8 mouse cellular contexts compared by ENCODE assay signal in genomic region chr15:102442490-102442889, GRCm38 (mm10). TPM values are rescaled to one million over a fixed set of nuclear protein-coding genes. Genes with fewer than 3 reads are reported as not detected.
DNase-seq lines count a peak whose midpoint lies in the region; ATAC-seq and TF ChIP-seq lines count a peak whose summit lies in the region.

No protein-coding gene starts in this region.

- H3K4me2 ChIP-seq in heart, embryonic 11.5 days, result no peak overlapping the region
- no peak overlapping the region for H3K4me2 ChIP-seq in forebrain, embryonic 15.5 days (replicated peaks)
- H3K4me2 ChIP-seq in hindbrain, embryonic 16.5 days (ENCODE audit: low read length), result no peak overlapping the region

- no peak for ATAC-seq in heart, embryonic 11.5 days (replicated peaks; ENCODE audit: insufficient number of reproducible peaks, low FRiP score, low TSS enrichment)
- peak; percentile 32; the same call in 1 of the 2 replicates for ATAC-seq in forebrain, embryonic 15.5 days (replicated peaks)
- ATAC-seq in hindbrain, embryonic 16.5 days, result peak; percentile 45; the same call in 1 of the 2 replicates
- ATAC-seq in megakaryocyte progenitor cell, adult 5-6 weeks (replicated peaks; ENCODE audit: poor library complexity), result peak; percentile 95

- no peak for TF ChIP-seq POLR2A in spleen, adult 2 months (IDR thresholded peaks at IDR 0.05; ENCODE audit: low read depth, low read length)

- no peaks in the 10 kb centered on the region for H3K9me3 ChIP-seq in heart, embryonic 11.5 days (replicated peaks; ENCODE audit: control insufficient read depth, low read length)
- H3K9me3 ChIP-seq in forebrain, embryonic 15.5 days, result no peaks in the 10 kb centered on the region
- no peaks in the 10 kb centered on the region for H3K9me3 ChIP-seq in hindbrain, embryonic 16.5 days (ENCODE audit: control insufficient read depth, low read length)

- intact Hi-C loops in left cerebral cortex, adult 2 months (cut with DNase I), result loop anchor here (1.0 kb wide), 1 partner anchor 61 kb away; no protein-coding TSS in a partner anchor

- H3K36me3 ChIP-seq in heart, embryonic 11.5 days (ENCODE audit: control insufficient read depth, insufficient read depth, low read length), result no peaks in the 10 kb centered on the region
- H3K36me3 ChIP-seq in forebrain, embryonic 15.5 days, result no peaks in the 10 kb centered on the region
- no peaks in the 10 kb centered on the region for H3K36me3 ChIP-seq in hindbrain, embryonic 16.5 days (ENCODE audit: control insufficient read depth, insufficient read depth, low read length)
- no peaks in the 10 kb centered on the region for H3K36me3 ChIP-seq in spleen, adult 2 months (ENCODE audit: control insufficient read depth, insufficient read depth, low read length)

- no peaks in the 10 kb centered on the region for H3K27me3 ChIP-seq in heart, embryonic 11.5 days (ENCODE audit: control insufficient read depth, insufficient read depth, low read length)
- H3K27me3 ChIP-seq in forebrain, embryonic 15.5 days, result no peaks in the 10 kb centered on the region
- H3K27me3 ChIP-seq in hindbrain, embryonic 16.5 days (replicated peaks; ENCODE audit: control insufficient read depth, insufficient read depth, low read length), result no peaks in the 10 kb centered on the region
- no peaks in the 10 kb centered on the region for H3K27me3 ChIP-seq in spleen, adult 2 months (ENCODE audit: control insufficient read depth, insufficient read depth, low read length)

- peaks cover 7% of the 10 kb centered on the region for H3K4me1 ChIP-seq in heart, embryonic 11.5 days (ENCODE audit: control insufficient read depth, insufficient read depth, low read length)
- H3K4me1 ChIP-seq in forebrain, embryonic 15.5 days, result no peaks in the 10 kb centered on the region
- H3K4me1 ChIP-seq in hindbrain, embryonic 16.5 days (ENCODE audit: control insufficient read depth, insufficient read depth, low read depth, low read length), result no peaks in the 10 kb centered on the region
- no peaks in the 10 kb centered on the region for H3K4me1 ChIP-seq in spleen, adult 2 months (ENCODE audit: control insufficient read depth, insufficient read depth, insufficient read length)

- TF ChIP-seq CTCF in left cerebral cortex, adult 2 months (IDR thresholded peaks at IDR 0.05), result peak; percentile 97
- peak; percentile 44; the same call in 1 of the 2 replicates for TF ChIP-seq CTCF in spleen, adult 2 months (IDR thresholded peaks at IDR 0.05; ENCODE audit: extremely low read depth, insufficient read depth, insufficient read length, insufficient replicate concordance)

- no peak overlapping the region for H3K27ac ChIP-seq in heart, embryonic 11.5 days (ENCODE audit: low read depth, low read length)
- H3K27ac ChIP-seq in forebrain, embryonic 15.5 days (replicated peaks), result no peak overlapping the region
- no peak overlapping the region for H3K27ac ChIP-seq in hindbrain, embryonic 16.5 days (ENCODE audit: low read depth, low read length)
- H3K27ac ChIP-seq in left cerebral cortex, adult 2 months, result no peak overlapping the region
- H3K27ac ChIP-seq in spleen, adult 2 months (ENCODE audit: insufficient read depth, low read length), result no peak overlapping the region

- no peak overlapping the region for H3K9ac ChIP-seq in heart, embryonic 11.5 days (ENCODE audit: low read depth, low read length)
- no peak overlapping the region for H3K9ac ChIP-seq in forebrain, embryonic 15.5 days (replicated peaks)
- H3K9ac ChIP-seq in hindbrain, embryonic 16.5 days (ENCODE audit: low read depth, low read length), result no peak overlapping the region

- peak; percentile 82 to 95 for DNase-seq in heart, adult 18-20 months
- DNase-seq in c-Kit-negative CD71-positive TER-119-positive erythroid progenitor cells, embryonic 14.5 days (ENCODE audit: low read depth, low spot score), result peak; percentile 67
- peak; percentile 70 to 86 for DNase-seq in left cerebral cortex, adult 2 months (ENCODE audit: extremely low spot score in 1 of 2, low spot score in 2 of 2)
- peak; percentile 46 to 75 for DNase-seq in spleen, adult 2 months (ENCODE audit: low read depth in 1 of 2, low spot score in 2 of 2)

- 48% methylated on average over 2 of the region's 2 CpGs for WGBS in heart, embryonic 11.5 days (ENCODE audit: insufficient replicate concordance)
- WGBS in forebrain, embryonic 15.5 days, result 45% methylated on average over 2 of the region's 2 CpGs
- WGBS in hindbrain, embryonic 16.5 days, result 46% methylated on average over 2 of the region's 2 CpGs
- 51% methylated on average over 2 of the region's 2 CpGs for WGBS in spleen, adult 2 months

- H3K4me3 ChIP-seq in heart, embryonic 11.5 days (ENCODE audit: low read depth, low read length), result no peak overlapping the region
- H3K4me3 ChIP-seq in forebrain, embryonic 15.5 days, result no peak overlapping the region
- no peak overlapping the region for H3K4me3 ChIP-seq in hindbrain, embryonic 16.5 days (ENCODE audit: low read length)
- H3K4me3 ChIP-seq in left cerebral cortex, adult 2 months, result no peak overlapping the region
- H3K4me3 ChIP-seq in spleen, adult 2 months (ENCODE audit: extremely low read depth, insufficient read depth, insufficient read length), result no peak overlapping the region

RNA-seq across cellular contexts. Expression of gene Amhr2, which starts 2.7 kb away (rescaled TPM):
- under 1 TPM; 0.39 to 0.97 TPM for total RNA-seq in heart, adult 18-20 months (2021)
- 0.93 and 1.2 TPM in 2 replicates for polyA plus RNA-seq in heart, embryonic 11.5 days (2014; fragmentation: Nextera tagmentation; extraction: Ambion mirVana)
- polyA plus RNA-seq in forebrain, embryonic 15.5 days (2015; fragmentation: Nextera tagmentation; extraction: Ambion mirVana), result 0.15 and 0.83 TPM in 2 replicates
- 0.10 and 0.30 TPM in 2 replicates for polyA plus RNA-seq in hindbrain, embryonic 16.5 days (2015; fragmentation: Nextera tagmentation; extraction: Ambion mirVana)
- total RNA-seq in left cerebral cortex, adult 2 months (2021), result 1 to 10 TPM in 1 of 2 experiments, under 1 TPM in 1; 0.98 to 3.2 TPM
- total RNA-seq in megakaryocyte progenitor cell, adult 5-6 weeks (2015), result 0.07 TPM in 1 of 2 replicates, not detected in the other
- total RNA-seq in megakaryocyte progenitor cell, adult 5-6 weeks (2017), result not detected in 2 replicates
- polyA plus RNA-seq in spleen, adult 2 months (2012; rRNA removed), result 0.56 and 0.66 TPM in 2 replicates

RNA-seq across cellular contexts. Expression of gene Prr13, which starts 16.3 kb away (rescaled TPM):
- 10 to 100 TPM; 20.3 to 24.4 TPM for total RNA-seq in heart, adult 18-20 months (2021)
- 124 and 139 TPM in 2 replicates for polyA plus RNA-seq in heart, embryonic 11.5 days (2014; fragmentation: Nextera tagmentation; extraction: Ambion mirVana)
- 85.8 and 89.1 TPM in 2 replicates for polyA plus RNA-seq in forebrain, embryonic 15.5 days (2015; fragmentation: Nextera tagmentation; extraction: Ambion mirVana)
- 83.3 and 98.7 TPM in 2 replicates for polyA plus RNA-seq in hindbrain, embryonic 16.5 days (2015; fragmentation: Nextera tagmentation; extraction: Ambion mirVana)
- total RNA-seq in left cerebral cortex, adult 2 months (2021), result 10 to 100 TPM; 46.1 to 47.6 TPM
- total RNA-seq in megakaryocyte progenitor cell, adult 5-6 weeks (2015), result 71.0 and 73.0 TPM in 2 replicates
- total RNA-seq in megakaryocyte progenitor cell, adult 5-6 weeks (2017), result 48.6 and 51.5 TPM in 2 replicates
- 170 and 215 TPM in 2 replicates for polyA plus RNA-seq in spleen, adult 2 months (2012; rRNA removed)

RNA-seq across cellular contexts. Expression of gene Pcbp2, which starts 27.8 kb away (rescaled TPM):
- 100 to 1,000 TPM; 418 to 491 TPM for total RNA-seq in heart, adult 18-20 months (2021)
- 187 and 213 TPM in 2 replicates for polyA plus RNA-seq in heart, embryonic 11.5 days (2014; fragmentation: Nextera tagmentation; extraction: Ambion mirVana)
- polyA plus RNA-seq in forebrain, embryonic 15.5 days (2015; fragmentation: Nextera tagmentation; extraction: Ambion mirVana), result 155 and 161 TPM in 2 replicates
- 120 TPM in 2 replicates for polyA plus RNA-seq in hindbrain, embryonic 16.5 days (2015; fragmentation: Nextera tagmentation; extraction: Ambion mirVana)
- total RNA-seq in left cerebral cortex, adult 2 months (2021), result 100 to 1,000 TPM; 497 to 500 TPM
- total RNA-seq in megakaryocyte progenitor cell, adult 5-6 weeks (2015), result 946 and 973 TPM in 2 replicates
- total RNA-seq in megakaryocyte progenitor cell, adult 5-6 weeks (2017), result 175 and 191 TPM in 2 replicates
- polyA plus RNA-seq in spleen, adult 2 months (2012; rRNA removed), result 378 and 426 TPM in 2 replicates

RNA-seq across cellular contexts. Expression of gene Sp1, which starts 36.5 kb away (rescaled TPM):
- 10 to 100 TPM; 31.9 to 39.6 TPM for total RNA-seq in heart, adult 18-20 months (2021)
- 7.5 and 8.1 TPM in 2 replicates for polyA plus RNA-seq in heart, embryonic 11.5 days (2014; fragmentation: Nextera tagmentation; extraction: Ambion mirVana)
- 5.4 and 5.6 TPM in 2 replicates for polyA plus RNA-seq in forebrain, embryonic 15.5 days (2015; fragmentation: Nextera tagmentation; extraction: Ambion mirVana)
- 3.4 and 3.5 TPM in 2 replicates for polyA plus RNA-seq in hindbrain, embryonic 16.5 days (2015; fragmentation: Nextera tagmentation; extraction: Ambion mirVana)
- total RNA-seq in left cerebral cortex, adult 2 months (2021), result 10 to 100 TPM; 26.8 to 27.2 TPM
- 62.0 and 63.9 TPM in 2 replicates for total RNA-seq in megakaryocyte progenitor cell, adult 5-6 weeks (2015)
- total RNA-seq in megakaryocyte progenitor cell, adult 5-6 weeks (2017), result 46.4 and 52.9 TPM in 2 replicates
- 19.6 and 22.7 TPM in 2 replicates for polyA plus RNA-seq in spleen, adult 2 months (2012; rRNA removed)
